Mouse (Mus musculus) embryo, embryonic 10.5 days (tissue): ENCODE measurements at regions not wholly inside any gene's neighbourhood (a gene's known extent, or its start where the extent isn't known, plus 50 kb on each side); places are given as distances from the start of the nearest gene placed in this dataset.

ENCODE experiments used
- DNase-seq: peaks from one replicate; pipeline ENCODE4 v3.0.0-alpha.2; 2015; ENCODE audit warnings: low spot score

DNA sequence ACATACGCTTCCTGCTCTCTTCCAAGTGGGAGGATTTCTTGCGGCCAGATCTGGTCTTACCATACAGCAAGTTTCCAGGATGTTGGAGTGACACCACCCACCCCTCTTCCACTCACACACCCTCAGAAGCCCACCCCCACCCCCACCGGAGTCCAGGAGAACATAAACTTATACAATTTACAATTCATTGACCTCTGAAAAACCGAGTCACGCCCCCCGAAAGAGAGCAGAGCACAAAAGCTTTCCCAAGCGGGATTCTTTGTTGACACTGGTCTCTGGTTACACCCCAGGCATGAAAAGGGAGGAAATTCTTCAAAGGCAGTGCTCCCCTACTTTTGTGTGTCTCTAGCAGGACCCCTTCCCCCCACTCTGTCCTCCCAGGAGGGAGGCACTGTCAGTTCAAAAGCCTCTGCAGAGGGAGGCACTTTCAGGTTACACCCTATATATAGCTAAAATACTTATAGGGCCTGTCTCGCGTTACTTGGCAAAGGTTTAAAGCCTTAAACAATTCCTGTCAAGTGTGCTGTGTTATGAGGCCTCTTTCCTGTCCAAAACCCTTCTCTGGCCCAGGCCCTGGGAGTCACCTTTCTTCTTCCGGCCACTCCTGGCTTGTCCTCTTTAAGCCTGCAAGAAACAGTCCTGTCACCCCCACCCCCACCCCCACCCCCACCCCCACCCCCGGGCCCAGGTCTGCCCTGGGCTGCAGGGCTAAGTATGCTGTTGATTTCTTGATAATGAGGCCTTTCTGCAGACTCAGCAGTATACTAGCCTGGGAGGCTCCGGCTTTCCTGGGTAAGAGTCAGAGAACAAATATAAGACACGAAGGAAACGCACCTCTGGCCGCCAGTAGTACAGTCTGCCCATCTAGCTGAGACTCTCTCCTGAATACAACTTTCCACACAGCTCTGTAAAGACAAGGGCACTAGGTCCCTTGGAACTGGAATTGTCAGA is 63.6 kb upstream of the Klf3 start:
- peak; percentile 81 for DNase-seq

DNA sequence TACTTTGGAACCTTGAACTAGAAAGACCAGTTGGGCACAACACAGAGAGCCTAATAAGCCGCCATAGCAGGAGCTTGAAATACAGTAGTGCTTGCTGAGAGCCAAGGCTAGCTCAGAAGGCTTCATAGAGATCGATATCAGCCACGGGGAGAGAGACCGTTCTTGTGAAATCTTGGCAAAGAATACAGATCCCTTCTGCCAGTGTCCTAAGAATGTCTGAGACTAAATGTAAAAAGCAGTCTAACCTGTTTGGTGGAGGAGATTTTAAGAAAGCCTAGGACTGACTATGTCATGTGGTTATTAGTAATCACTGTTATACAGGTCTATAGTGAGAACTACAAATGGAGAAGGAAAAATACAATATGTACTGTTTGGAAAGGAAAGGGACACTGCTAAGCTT is 59.1 kb upstream of the Klf3 start:
- no peak for DNase-seq

DNA sequence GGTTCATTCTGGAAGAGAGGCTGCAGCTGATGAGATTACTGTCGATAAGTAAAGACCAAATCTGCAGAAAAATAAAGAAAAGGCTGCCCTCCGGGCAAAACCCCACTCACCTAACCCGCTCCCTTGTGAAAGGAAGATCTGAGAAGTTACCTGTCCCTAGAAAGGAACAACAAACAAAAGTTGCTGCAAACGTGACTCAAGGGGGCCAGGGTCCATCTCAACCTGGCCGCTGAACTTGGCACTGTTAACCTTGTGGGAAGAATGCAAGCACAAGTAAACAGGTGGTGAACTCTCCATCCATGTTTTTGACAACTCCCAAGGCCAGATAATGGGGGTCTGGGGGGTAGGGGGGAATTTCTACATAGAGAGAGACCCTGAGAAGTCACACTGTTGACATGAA is 58.7 kb upstream of the Klf3 start:
- no peak for DNase-seq

DNA sequence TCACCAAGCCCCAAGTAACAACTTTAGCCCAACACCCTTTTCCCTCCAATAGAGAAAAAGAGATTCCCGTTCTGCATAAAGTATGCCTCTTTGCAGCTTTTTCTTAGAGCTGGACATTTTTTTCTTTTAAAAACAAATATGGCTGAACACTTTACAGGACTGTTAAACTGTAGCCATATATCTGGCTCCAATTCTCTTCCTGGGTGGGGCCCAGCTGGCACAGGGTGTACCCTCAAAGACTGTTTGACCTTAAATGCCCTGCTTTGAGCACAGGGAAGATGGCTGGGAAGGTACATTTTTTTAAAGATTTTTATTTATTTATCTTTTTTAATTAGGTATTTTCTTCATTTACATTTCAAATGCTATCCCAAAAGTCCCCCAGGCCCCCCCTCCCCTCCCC is 55.7 kb upstream of the Klf3 start:
- DNase-seq, result no peak

DNA sequence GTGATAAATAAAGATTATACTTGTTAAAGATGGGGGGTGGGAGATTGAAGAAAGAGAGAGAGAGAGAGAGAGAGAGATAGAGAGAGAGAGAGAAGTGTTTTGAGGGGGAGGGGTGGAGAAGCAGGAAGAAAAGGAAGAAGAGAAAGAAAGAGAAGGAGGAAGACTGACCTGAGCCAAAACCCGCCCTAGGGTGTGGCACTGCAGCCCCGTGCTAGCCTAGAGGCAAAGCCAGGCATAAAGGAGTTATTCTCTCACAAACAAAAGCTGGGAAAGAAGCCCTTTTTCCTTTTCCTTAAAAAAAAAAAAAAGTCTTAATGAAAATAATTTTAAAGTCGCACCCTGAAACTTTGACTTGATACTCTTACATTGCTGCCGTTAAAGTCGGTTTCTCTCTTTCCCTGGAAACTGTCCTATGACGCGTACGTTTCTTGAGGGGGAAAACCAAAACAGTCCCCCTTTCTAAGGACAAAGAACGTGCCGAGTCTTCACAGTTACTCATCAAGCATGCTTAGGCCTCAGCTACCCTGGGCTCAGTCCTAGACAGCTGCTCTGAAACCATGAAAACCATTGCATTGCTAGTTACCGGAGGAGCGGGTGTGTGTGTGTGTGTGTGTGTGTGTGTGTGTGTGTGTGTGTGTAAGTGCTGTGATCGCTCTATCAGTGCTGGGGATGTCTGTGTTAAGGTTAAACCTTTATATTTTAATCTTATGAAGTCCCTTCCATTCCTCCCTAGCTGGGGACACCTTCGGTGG is 53.6 kb upstream of the Klf3 start:
- no peak for DNase-seq

DNA sequence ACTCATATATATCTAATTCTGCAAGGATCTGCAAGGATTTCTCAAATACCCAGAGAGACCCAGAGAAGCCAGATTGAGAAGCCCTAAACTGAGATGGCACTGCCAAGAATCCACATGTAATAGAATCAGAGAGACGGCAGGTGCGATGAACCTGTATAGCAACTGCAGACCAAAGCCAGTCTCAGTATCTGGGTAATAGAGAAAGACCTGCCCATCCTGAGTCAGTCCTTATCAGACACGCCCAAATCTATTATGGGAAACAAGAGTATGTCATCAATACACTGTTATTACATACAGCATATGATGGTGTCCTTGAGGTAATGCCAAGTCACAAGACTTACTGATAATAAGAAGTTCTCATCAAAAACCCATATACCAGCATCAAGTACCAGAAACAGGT is 52.8 kb upstream of the Klf3 start:
- no peak for DNase-seq

DNA sequence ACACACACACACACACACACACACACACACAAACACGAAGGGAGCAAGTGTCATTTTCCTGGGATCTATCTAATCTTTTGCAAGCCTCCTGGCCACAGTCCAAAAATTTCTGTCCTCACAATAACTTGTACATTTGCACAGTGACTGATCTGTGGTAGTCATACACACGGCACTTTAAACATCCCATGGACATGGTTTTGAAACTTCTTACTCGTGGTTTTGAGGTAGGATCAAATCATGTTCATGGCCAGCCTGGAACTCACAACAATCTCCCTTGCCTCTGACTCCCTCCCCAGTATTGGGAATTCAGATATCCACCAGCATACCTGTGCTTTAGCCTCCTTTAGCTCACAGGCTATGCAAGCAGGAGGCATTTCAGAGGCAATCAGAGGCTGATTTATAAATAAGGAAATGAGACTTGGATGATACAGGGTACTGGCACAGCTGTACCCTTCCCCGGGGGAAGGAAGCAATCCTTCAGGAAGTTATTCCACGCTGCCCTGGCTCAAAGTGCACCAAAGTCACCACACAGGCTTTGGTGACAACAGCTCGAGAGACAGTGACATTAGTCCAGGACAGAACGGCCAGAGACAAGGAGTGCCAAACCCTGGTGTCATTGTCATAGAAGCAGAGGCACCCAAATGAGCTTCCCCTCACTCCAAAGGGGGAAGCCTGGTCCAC is 52.1 kb upstream of the Klf3 start:
- DNase-seq, result no peak

DNA sequence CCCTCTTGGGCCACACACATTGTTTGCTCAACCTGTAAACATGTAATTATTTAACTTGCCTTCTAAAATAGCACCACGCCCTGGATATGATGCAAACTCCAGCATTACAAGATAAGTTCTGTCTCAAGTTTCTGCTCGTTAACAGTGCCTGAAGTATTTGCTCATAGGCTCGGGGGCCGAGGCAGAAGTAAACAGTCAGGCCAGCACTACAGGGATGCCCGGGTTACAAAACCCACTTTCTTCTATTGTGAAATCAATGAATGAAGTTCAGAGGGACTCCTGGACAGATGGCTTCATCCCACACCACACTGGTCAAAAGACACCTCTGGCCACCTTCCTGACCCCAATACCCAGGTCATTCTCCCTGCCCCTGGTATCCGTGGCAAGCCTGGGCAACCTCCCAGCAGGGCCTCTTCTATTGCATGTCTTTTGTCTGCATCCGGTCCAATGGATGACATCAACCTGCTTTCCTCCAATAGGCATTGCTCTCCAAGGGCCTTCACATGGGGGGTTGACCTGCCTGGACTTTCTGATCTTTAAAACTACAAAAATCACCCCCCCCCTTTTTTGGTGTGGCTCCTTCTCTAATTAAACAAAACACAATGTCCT is 49.9 kb upstream of the Klf3 start:
- DNase-seq, result no peak
